ENCODE assay signal across 23 mouse cellular contexts in genomic region chr4:119453128-119453527, GRCm38 (mm10). TPM values are rescaled to one million over a fixed set of nuclear protein-coding genes. Genes with fewer than 3 reads are reported as not detected.
DNase-seq lines count a peak whose midpoint lies in the region; ATAC-seq lines count a peak whose summit lies in the region.
"Had no signal": no experiment of that assay in that cellular context is flagged by ENCODE, and none has a peak within 500 bp of the region (broad histone marks: within the 10 kb centered on the region; RNA-seq: fewer than 3 reads in every experiment).

No protein-coding gene starts in this region.

- no peak for DNase-seq in forebrain, embryonic 10.5 days (ENCODE audit: extremely low spot score, low spot score)
- DNase-seq in retina, embryonic 14.5 days (ENCODE audit: low spot score): peak; percentile 11
- DNase-seq in retina, postnatal 1 day: no peak
- no peak for DNase-seq in gastrocnemius, adult 8-10 months (ENCODE audit: low spot score in 2 of 2)
- no peak for DNase-seq in layer of hippocampus, postnatal 14 days (ENCODE audit: low spot score in 2 of 2)
- DNase-seq: cerebellum, adult 9-11 months; gastrocnemius, adult 2 months; heart, adult 2 months; heart, postnatal 4 days; liver, embryonic 13.5 days; lung, postnatal 10 days; right cerebral cortex, postnatal 25 days; thymus, postnatal 25 days had no signal

- WGBS in forebrain, embryonic 12.5 days: 70% methylated on average over 5 of the region's 5 CpGs
- WGBS in forebrain, embryonic 10.5 days: 71% methylated on average over 5 of the region's 5 CpGs
- WGBS in midbrain, embryonic 12.5 days: 74% methylated on average over 5 of the region's 5 CpGs

- H3K9me3 ChIP-seq in forebrain, embryonic 12.5 days: no peaks in the 10 kb centered on the region
- no peaks in the 10 kb centered on the region for H3K9me3 ChIP-seq in forebrain, embryonic 10.5 days
- no peaks in the 10 kb centered on the region for H3K9me3 ChIP-seq in midbrain, embryonic 12.5 days
- H3K9me3 ChIP-seq: embryonic facial prominence, embryonic 13.5 days; G1E; liver, embryonic 13.5 days had no signal

- peaks cover 9% of the 10 kb centered on the region for H3K4me1 ChIP-seq in forebrain, embryonic 12.5 days
- peaks cover 10% of the 10 kb centered on the region for H3K4me1 ChIP-seq in forebrain, embryonic 10.5 days
- H3K4me1 ChIP-seq in midbrain, embryonic 12.5 days: peaks cover 8% of the 10 kb centered on the region

- ATAC-seq in forebrain, embryonic 12.5 days (ENCODE audit: low FRiP score): no peak; the same call in 1 of the 2 replicates
- ATAC-seq in midbrain, embryonic 12.5 days (ENCODE audit: low FRiP score, low read depth): no peak
- ATAC-seq in erythroid progenitor cell, adult 5-6 weeks (replicated peaks; ENCODE audit: low FRiP score, poor library complexity, severe bottlenecking): no peak
- ATAC-seq: CD4-positive, CD25-positive, alpha-beta regulatory T cell, adult 4 months; intestine, postnatal 0 days had no signal

- H3K9ac ChIP-seq in forebrain, embryonic 12.5 days: no peak overlapping the region
- H3K9ac ChIP-seq in midbrain, embryonic 12.5 days (replicated peaks): no peak overlapping the region
- H3K9ac ChIP-seq: embryonic facial prominence, embryonic 13.5 days; liver, embryonic 13.5 days had no signal

- no peaks in the 10 kb centered on the region for H3K27me3 ChIP-seq in forebrain, embryonic 12.5 days
- H3K27me3 ChIP-seq in forebrain, embryonic 10.5 days (ENCODE audit: poor library complexity, severe bottlenecking): no peaks in the 10 kb centered on the region
- no peaks in the 10 kb centered on the region for H3K27me3 ChIP-seq in midbrain, embryonic 12.5 days
- H3K27me3 ChIP-seq: embryonic facial prominence, embryonic 13.5 days; liver, embryonic 13.5 days had no signal

- 0 out of 2 replicates have a peak overlapping the region, but pooled peaks have one; percentile 59 for H3K27ac ChIP-seq in forebrain, embryonic 12.5 days
- H3K27ac ChIP-seq in forebrain, embryonic 10.5 days: no peak overlapping the region
- H3K27ac ChIP-seq in midbrain, embryonic 12.5 days (replicated peaks): peak overlapping the region; percentile 54
- H3K27ac ChIP-seq: embryonic facial prominence, embryonic 13.5 days; gastrocnemius, adult 2 months; heart, adult 2 months; layer of hippocampus, adult 2 months; liver, embryonic 13.5 days had no signal

- H3K4me2 ChIP-seq in forebrain, embryonic 12.5 days: no peak overlapping the region
- no peak overlapping the region for H3K4me2 ChIP-seq in midbrain, embryonic 12.5 days (replicated peaks)
- H3K4me2 ChIP-seq: embryonic facial prominence, embryonic 13.5 days; liver, embryonic 13.5 days had no signal

- no peaks in the 10 kb centered on the region for H3K36me3 ChIP-seq in forebrain, embryonic 12.5 days (replicated peaks)
- H3K36me3 ChIP-seq in forebrain, embryonic 10.5 days (replicated peaks): no peaks in the 10 kb centered on the region
- H3K36me3 ChIP-seq in midbrain, embryonic 12.5 days: no peaks in the 10 kb centered on the region
- H3K36me3 ChIP-seq: embryonic facial prominence, embryonic 13.5 days; G1E; liver, embryonic 13.5 days had no signal

- H3K4me3 ChIP-seq in forebrain, embryonic 12.5 days (replicated peaks): no peak overlapping the region
- H3K4me3 ChIP-seq in forebrain, embryonic 10.5 days: no peak overlapping the region
- no peak overlapping the region for H3K4me3 ChIP-seq in midbrain, embryonic 12.5 days
- H3K4me3 ChIP-seq: embryonic facial prominence, embryonic 13.5 days; gastrocnemius, adult 2 months; heart, adult 2 months; layer of hippocampus, adult 2 months; liver, embryonic 13.5 days; myocyte had no signal

RNA-seq across cellular contexts. Expression of gene Zmynd12, which starts 30.5 kb away (rescaled TPM):
- polyA plus RNA-seq in forebrain, embryonic 12.5 days (2016; fragmentation: Nextera tagmentation; extraction: Ambion mirVana): 0.31 TPM in 1 of 2 replicates, not detected in the other
- polyA plus RNA-seq in forebrain, embryonic 10.5 days (2016; fragmentation: Nextera tagmentation; extraction: Ambion mirVana): 0.25 and 0.31 TPM in 2 replicates
- 0.20 TPM in 1 of 2 replicates, not detected in the other for polyA plus RNA-seq in midbrain, embryonic 12.5 days (2016; fragmentation: Nextera tagmentation; extraction: Ambion mirVana)
- 3.4 TPM in 1 of 2 replicates, not detected in the other for total RNA-seq in erythroid progenitor cell, adult 5-6 weeks (2015; ENCODE audit: low replicate concordance)
- not detected in 2 replicates for total RNA-seq in erythroid progenitor cell, adult 5-6 weeks (2017; ENCODE audit: low replicate concordance)
- not detected for total RNA-seq in gastrocnemius, adult 8-10 months (2022)
- under 1 TPM; 0.51 to 0.69 TPM for total RNA-seq in layer of hippocampus, postnatal 14 days (2021)
- total RNA-seq: gastrocnemius, adult 2 months; heart, adult 2 months; heart, postnatal 4 days; megakaryocyte, adult 5-6 weeks had no signal
- polyA plus RNA-seq: embryonic facial prominence, embryonic 13.5 days had no signal

RNA-seq across cellular contexts. Expression of gene Ppcs, which starts 30.9 kb away (rescaled TPM):
- 19.5 and 21.0 TPM in 2 replicates for polyA plus RNA-seq in forebrain, embryonic 12.5 days (2016; fragmentation: Nextera tagmentation; extraction: Ambion mirVana)
- polyA plus RNA-seq in forebrain, embryonic 10.5 days (2016; fragmentation: Nextera tagmentation; extraction: Ambion mirVana): 30.2 and 31.4 TPM in 2 replicates
- polyA plus RNA-seq in midbrain, embryonic 12.5 days (2016; fragmentation: Nextera tagmentation; extraction: Ambion mirVana): 20.0 and 21.0 TPM in 2 replicates
- 10.9 and 23.4 TPM in 2 replicates for total RNA-seq in erythroid progenitor cell, adult 5-6 weeks (2015; ENCODE audit: low replicate concordance)
- total RNA-seq in erythroid progenitor cell, adult 5-6 weeks (2017; ENCODE audit: low replicate concordance): 5.3 and 17.2 TPM in 2 replicates
- 1 to 10 TPM; 3.7 to 6.7 (median 4.8) TPM for total RNA-seq in gastrocnemius, adult 8-10 months (2022)
- total RNA-seq in layer of hippocampus, postnatal 14 days (2021): 1 to 10 TPM; 4.6 to 6.8 TPM

RNA-seq across cellular contexts. Expression of gene Ccdc30, which starts 37.8 kb away (rescaled TPM):
- 11.8 and 13.4 TPM in 2 replicates for polyA plus RNA-seq in forebrain, embryonic 12.5 days (2016; fragmentation: Nextera tagmentation; extraction: Ambion mirVana)
- polyA plus RNA-seq in forebrain, embryonic 10.5 days (2016; fragmentation: Nextera tagmentation; extraction: Ambion mirVana): 7.0 and 8.1 TPM in 2 replicates
- 11.7 and 15.7 TPM in 2 replicates for polyA plus RNA-seq in midbrain, embryonic 12.5 days (2016; fragmentation: Nextera tagmentation; extraction: Ambion mirVana)
- not detected in 2 replicates for total RNA-seq in erythroid progenitor cell, adult 5-6 weeks (2015; ENCODE audit: low replicate concordance)
- total RNA-seq in erythroid progenitor cell, adult 5-6 weeks (2017; ENCODE audit: low replicate concordance): not detected in 2 replicates
- under 1 TPM in 1 of 4 experiments, not detected in 3; 0.29 TPM for total RNA-seq in gastrocnemius, adult 8-10 months (2022)
- 10 to 100 TPM; 22.0 to 23.4 TPM for total RNA-seq in layer of hippocampus, postnatal 14 days (2021)
- total RNA-seq: gastrocnemius, adult 2 months; megakaryocyte, adult 5-6 weeks had no signal
- polyA plus RNA-seq: G1E had no signal

RNA-seq across cellular contexts. Expression of gene Rimkla, which starts 39.3 kb away (rescaled TPM):
- 8.5 and 11.2 TPM in 2 replicates for polyA plus RNA-seq in forebrain, embryonic 12.5 days (2016; fragmentation: Nextera tagmentation; extraction: Ambion mirVana)
- polyA plus RNA-seq in forebrain, embryonic 10.5 days (2016; fragmentation: Nextera tagmentation; extraction: Ambion mirVana): 3.1 and 3.2 TPM in 2 replicates
- 8.9 and 9.3 TPM in 2 replicates for polyA plus RNA-seq in midbrain, embryonic 12.5 days (2016; fragmentation: Nextera tagmentation; extraction: Ambion mirVana)
- total RNA-seq in erythroid progenitor cell, adult 5-6 weeks (2015; ENCODE audit: low replicate concordance): not detected in 2 replicates
- not detected in 2 replicates for total RNA-seq in erythroid progenitor cell, adult 5-6 weeks (2017; ENCODE audit: low replicate concordance)
- total RNA-seq in gastrocnemius, adult 8-10 months (2022): not detected
- 10 to 100 TPM; 19.5 to 21.4 TPM for total RNA-seq in layer of hippocampus, postnatal 14 days (2021)
- total RNA-seq: G1E; gastrocnemius, adult 2 months; megakaryocyte, adult 5-6 weeks had no signal
- polyA plus RNA-seq: G1E, myocyte had no signal

Comparison
In these comparisons a context has a peak if more than half of its experiments do, and no peak if none do; other contexts are left out.
1. RNA of gene Ccdc30, which starts 37.8 kb away (total RNA-seq): 22.0 to 23.4 TPM in layer of hippocampus, postnatal 14 days; 0.29 TPM in gastrocnemius, adult 8-10 months and not detected in erythroid progenitor cell, adult 5-6 weeks; every median in the first group is over 10 times any median in the second.